Mouse (Mus musculus) layer of hippocampus, postnatal 25 days (tissue): ENCODE results near the gene Polr3e. TPM values are rescaled to one million over a fixed set of nuclear protein-coding genes. Genes with fewer than 3 reads are reported as not detected.

Experiments
- DNase-seq, 2 experiments: peaks; one replicate each; pipeline ENCODE4 v3.0.0; 2022; ENCODE audit warnings: mixed read lengths in 2 of 2, low spot score in 1 of 2; ENCODE audit errors: extremely low spot score in 1 of 2
- total RNA-seq, 2 experiments: library from RNA; stranded (reverse); gene quantifications; 2 replicates each; pipeline ENCODE4 v1.2.3; 2021

Gene Polr3e
- 10 to 100 TPM; 24.7 to 28.2 TPM for total RNA-seq

DNA sequence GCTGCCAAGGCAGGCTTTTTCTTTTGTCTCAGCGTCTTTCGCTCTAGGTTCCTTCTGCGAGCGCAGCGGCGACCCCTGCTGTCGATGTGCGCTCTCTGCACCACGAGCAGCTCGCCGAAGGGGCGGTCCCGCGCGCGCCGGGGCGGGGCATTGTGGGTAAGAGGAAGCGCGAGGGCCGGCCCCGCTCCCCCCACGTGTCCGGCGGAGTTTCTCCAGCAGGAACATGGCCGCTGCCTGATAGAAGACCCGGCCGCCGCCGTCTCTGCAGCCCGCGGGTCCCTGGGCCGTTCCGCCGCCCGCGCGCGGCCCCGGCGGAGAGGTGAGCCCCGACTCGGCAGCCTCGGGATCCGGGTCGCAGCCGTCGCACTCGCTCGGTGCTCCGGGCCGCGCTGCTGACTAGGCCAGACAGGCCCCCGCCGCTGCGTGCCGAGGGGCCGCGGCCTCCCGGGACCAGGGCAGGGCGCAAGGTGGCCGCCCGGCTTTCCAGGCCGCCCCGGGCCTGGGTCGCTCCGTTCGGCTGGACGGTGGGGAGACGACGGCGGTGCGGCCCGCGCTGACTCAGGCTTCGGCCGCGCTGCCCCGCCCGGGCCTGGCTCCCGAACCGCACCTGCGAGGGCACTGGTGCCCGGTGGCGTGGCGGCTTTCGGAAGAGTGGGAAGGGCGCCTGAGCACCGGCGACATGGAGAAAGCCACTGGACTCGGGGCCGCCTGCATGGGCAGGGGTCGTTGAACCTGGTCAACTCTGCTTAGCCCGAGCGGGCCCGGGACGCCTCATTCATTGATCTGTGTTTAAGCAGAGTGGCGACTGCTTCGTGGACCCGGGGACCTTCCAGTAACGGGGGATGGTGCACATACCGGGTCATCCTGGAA lies at the start of gene Polr3e:
Gene Polr3e (plus strand): TSS at position 153 of the 870 bp plus-strand sequence.
- peak; percentile 99 for DNase-seq

DNA sequence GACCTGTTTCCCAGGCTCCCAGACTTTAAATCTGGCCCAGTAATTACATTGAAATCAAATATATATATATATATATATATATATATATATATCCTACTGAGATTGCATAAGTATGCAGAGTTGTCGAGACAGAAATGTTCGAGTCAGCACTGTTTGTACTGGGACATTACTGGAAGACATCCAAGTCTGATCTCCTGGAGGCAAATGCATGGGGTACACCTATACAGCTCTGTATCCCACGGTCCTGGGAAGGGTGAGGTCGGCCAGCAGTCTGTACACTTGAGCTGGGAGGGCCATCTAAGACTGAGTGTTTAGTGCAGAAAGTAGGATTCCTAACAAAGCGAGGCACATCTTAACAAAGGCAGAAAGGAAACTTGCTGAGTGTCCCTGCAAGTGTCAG lies 47.7 kb upstream of the Polr3e start:
- DNase-seq, result no peak

DNA sequence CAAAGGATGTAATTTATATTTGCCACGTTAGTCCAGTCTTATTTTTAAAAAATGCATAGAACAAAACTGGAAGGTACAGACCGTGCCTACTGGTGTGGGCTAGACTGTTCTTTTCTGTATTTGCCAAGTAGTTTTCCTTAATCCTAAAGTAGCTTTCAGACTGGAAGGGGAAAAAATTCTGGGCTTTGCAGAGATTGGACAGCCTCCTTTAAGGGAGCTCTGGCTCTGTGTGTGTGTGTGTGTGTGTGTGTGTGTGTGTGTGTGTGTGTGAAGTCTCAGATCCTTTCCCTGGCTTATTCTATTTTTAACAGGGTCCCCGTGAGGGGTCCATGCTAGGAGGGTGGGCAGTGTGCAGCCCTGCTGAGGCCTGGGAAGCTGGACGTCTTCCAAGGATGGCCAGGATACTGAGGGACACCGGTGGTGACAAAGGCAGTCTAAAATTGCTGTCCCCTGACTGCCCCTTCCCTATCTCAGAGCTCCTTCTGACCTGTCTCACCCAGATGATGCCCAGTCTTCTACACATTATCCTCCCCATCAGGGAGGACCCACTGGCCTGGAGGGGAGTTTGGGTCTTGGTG lies 47.0 kb upstream of the Polr3e start:
- DNase-seq, result no peak

DNA sequence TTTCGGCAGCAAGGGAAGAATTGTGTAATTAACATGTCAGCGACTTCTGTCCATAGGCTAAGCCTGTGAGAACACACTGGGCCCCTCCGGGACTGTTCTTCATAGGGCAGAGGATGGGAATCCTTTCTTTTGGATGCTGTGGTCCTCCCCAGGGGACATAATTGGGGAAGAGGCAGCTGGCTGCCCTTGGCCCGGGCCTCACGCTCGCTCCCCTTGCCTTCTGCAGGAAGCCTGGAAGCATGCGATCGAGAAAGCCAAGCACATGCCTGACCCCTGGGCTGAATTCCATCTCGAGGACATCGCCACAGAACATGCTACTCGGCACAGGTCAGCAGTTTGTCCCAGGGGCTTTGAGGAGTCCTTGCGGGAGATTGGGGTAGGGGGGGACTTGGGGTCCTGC lies 44.5 kb upstream of the Polr3e start:
- no peak for DNase-seq

DNA sequence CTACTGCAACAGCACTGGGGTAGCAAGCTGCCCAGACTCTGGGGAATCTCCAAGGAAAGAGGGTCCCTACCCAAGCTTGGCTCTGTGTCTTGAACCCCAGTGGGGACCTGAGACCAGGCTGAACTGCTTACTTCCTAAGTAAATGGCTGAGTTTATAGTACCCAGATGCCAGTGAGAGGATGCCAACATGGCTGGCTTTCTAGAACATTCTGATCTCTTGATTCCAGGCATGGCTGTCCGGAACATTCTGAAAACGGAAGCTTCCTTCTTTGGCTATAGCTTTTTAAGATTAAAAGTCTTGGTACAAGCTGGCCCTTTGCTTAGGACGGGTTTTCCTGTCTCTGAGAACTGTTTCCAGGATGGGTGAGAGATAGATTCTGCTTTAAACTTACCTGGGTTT lies 43.5 kb upstream of the Polr3e start:
- no peak for DNase-seq

DNA sequence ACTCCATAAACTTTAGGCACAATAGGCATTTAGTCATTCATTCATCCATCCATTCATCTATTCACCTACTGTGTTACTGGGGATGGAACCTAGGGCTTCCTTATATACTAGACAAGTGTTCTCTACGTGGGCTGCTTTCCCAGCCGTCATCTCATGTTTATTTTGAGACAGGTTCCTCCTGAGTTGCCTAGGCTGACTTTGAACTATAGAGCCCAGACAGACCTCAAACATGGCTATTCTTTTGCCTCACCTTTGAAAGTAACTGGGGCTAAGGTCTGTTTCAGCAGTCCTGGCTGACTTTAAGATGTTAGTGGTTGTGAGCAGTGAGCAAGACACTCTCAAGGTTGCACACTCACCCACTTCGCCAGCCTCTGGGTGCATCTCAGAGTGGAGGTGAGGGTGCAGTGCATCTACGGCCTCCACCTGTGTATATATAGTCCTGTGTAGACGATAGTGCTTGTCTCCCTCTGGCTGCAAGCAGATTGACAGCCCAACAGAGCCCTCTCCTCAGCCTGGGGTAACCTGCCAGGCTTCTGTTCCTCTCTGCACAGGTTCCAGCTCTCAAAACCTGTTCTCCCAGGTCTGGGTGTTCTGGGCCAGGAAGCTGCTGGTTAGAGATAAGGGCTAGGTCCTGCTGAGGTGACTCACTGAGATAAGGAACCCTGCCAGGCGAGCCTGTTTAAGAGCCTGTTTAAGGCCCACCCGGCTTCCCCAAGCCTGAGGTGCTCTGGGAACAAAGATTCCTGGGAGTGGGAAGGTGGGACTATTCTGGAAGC lies 42.6 kb upstream of the Polr3e start:
- no peak for DNase-seq

DNA sequence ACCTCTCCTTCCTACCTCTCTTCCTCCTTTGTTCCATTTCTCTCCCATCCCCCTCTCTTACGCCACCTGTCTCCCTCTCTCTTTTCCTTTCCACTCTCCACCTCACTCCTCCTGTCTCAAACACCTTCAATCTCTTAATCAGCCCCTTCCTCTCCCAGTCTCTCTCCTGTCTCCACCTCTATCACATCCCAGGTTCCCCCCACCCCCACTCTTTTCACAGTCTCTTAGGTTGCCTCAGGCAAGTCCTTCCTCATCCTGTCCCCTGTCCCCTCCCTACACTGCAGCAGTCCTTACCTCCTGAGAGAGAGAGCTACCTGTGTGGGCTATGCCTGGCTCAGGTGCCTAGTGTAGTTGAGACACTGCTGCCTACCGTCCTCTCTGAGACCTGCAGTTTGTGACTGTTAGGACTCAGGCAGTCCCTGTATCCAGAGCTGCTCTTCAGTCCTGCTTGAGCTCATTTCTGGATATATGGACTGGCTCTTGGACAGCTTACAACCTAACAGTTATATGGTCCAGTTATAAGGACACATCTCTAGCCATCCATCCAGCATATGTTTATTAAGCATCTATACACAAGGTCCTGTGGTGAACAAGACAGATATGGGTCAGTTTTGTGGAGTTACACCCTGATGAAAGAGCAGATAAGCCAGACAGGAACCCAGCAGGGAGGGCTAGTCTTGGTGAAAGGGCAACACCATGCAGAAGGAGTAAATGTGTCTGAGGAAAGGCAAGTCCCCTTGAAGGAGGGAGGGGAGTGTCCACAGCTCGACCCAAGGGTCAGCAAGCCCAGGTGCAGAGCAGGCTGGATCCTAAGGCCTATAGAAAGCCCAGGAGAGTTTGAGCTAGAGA lies 41.8 kb upstream of the Polr3e start:
- no peak for DNase-seq

DNA sequence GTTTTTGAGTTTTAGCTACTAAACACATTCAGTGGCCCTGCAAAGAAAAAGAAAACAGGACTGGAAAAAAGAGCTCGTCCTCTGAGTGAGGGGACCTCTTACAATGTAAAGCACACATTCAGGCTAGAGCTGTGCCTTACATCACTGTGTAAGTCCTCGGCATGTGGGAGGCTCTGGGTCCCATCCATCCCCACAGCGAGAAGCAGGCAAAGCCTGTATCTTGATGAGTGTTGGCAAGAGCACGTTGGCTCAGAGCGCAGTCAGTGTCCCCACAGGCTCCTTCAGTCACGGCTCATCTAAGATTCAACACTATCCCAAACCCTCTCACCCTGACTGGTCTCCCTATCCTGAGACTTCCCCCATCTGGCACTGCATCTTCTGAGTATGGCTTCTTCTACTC lies 39.3 kb upstream of the Polr3e start:
- DNase-seq, result no peak

DNA sequence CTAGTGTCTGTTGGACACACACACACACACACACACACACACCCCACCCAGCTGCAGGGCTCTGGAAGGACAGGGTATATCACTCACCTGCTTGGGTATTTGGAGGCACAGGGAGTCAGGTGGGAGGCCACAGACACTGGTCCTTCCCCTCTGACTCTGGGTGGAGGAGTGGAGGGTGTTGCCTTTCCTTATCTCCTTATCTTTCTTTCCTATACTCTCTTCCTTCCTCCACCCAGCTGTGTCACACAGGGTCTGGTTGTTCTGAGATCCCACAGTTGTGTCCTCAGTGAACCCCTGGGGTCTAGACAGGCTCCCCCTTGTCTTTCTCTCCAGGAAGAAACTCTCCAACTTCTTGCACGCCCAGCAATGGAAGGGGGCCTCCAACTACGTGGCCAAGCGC lies 37.6 kb upstream of the Polr3e start:
- no peak for DNase-seq

DNA sequence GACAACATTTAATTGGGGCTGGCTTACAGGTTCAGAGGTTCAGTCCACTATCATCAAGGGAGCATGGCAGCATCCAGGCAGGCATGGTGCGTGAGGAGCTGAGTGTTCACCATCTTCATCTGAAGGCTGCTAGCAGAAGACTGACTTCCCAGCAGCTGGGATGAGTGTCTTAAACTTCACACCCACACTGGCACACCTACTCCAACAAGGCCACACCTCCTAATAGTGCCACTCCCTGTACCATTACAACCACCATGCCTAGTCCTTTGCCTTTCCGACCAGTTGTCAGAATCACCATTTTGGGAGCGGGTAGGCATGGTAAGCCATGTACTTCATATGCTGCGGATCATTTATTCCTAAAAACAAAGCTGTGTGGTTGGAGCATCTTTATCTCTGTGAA lies 36.8 kb upstream of the Polr3e start:
- no peak for DNase-seq

DNA sequence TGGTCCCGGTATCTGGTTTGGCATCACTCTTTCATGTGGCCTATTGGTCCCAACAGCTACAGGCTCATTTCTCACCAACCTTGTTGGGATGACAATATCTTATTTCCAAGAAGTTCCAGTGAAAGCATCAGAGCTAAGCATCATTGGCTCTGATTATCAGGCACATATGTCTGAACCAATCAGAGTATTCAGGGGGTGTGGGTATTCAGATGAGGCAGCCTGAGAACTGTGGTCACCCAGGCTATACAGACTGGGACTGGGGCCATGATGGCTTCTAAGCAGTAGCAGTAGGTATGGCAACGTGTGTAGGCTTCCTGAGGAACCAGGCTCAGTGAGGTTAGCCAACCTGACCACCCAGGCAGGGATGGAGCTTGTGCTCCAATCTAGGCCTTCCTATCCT lies 36.1 kb upstream of the Polr3e start:
- no peak for DNase-seq

DNA sequence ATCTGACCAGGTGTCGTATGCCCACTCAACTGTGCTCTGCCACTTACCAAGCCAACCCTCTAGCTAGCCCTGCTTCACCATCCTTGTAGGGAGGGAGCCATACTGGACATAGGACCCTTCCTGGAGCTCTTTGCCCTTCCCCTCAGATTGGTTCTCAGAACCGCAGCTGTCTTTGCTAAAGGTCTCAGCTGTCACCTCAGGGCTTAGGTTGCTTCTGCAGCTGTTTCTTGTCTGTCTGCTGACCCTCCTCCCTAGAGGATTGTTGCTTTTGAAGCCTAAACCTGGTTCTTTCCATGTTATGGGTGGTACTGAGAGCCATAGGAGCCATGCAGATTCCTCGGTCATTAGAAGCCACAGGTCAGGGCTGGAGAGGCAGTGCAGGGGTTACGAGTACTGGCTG lies 34.9 kb upstream of the Polr3e start:
- no peak for DNase-seq

DNA sequence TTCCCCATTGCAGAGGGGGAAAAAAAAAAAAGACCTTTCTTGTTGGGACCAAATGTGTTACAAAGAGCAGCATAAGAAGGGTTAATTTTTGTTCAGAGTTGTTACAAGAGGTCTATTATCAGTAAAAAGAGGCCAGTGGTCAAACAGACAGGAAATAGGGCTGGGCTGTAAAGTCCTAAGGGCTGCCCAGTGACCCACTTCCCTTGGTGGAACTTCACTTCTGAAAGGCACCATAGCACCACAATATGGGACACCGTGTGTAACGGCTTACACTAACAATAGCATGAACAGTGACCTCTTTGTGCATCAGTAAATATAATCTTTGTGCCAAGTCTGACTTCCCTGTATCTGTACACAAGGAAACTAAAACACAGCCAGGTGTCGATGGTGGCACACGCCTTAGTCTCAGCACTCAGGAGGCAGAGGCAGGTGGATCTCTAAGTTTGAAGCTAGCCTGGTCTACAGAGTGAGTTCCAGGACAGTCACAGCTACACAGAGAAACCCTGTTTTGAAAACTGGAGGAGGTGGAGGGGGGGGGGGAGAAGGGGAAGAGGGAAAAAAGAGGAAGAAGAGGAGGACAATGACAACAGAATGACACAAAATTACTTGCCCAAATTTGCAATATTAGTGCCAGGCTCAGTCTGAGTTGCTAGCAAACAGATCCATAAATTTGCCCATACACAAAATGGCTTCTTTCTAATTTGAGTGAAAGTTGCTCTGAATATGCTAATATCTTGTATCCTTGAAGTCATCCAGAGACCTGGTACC lies 33.8 kb upstream of the Polr3e start:
- DNase-seq, result no peak

DNA sequence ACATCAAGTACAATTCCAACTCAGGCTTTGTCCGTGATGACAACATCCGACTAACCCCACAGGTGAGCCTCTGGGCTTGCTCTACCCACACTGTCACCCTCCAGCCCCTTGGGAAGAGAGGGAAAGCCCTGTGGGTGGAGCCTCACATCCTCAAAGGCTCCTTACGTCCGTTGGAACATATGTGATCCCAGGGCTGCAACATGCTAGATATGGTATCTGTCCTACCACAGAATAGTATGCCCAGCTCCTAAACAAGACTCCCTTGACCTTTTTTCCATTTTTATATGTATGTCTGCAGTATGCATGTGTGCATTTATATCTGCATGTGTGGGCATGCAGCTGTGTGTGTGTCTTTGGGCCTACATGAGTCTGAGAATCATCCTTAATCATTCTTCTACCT lies 32.8 kb upstream of the Polr3e start:
- DNase-seq, result no peak

DNA sequence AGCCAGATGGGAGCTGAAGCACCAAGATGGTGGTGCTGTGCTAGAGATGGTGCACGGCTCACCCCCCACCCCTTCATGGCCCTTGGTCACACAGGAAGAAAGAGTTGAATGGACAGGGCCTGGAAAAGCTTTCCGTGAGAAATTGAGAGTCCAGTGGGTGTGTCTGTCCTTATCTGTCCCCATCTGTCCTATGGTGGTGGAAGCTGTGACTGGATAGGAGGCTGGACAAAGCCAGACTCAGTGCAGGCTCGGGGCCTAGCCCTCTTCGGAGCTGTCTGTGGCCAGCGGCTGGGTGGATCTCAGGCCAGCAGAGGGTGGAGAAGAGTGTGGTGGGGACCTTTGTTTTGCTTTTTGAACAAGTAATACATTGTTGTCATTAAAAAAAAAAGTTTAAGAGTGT lies 24.4 kb upstream of the Polr3e start:
- no peak for DNase-seq

DNA sequence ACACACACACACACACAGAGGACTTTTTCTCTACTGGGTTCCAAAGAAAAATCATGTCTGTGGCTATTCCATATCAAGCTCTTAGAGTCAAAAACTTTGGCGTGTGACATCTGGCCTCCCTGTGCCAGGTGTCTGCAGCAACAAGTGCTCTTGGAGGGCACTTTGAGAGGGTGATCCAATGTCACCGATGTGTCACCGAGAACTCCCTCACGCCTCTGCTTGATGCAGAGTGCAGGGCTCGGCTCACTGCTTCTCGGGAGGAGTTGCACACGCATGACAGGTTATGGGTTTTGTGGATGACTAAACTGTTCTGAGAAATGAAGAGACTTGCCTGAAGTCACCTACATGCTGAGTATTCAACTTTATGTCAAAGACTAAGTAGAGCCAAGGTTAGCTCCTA lies 20.5 kb upstream of the Polr3e start:
- no peak for DNase-seq

DNA sequence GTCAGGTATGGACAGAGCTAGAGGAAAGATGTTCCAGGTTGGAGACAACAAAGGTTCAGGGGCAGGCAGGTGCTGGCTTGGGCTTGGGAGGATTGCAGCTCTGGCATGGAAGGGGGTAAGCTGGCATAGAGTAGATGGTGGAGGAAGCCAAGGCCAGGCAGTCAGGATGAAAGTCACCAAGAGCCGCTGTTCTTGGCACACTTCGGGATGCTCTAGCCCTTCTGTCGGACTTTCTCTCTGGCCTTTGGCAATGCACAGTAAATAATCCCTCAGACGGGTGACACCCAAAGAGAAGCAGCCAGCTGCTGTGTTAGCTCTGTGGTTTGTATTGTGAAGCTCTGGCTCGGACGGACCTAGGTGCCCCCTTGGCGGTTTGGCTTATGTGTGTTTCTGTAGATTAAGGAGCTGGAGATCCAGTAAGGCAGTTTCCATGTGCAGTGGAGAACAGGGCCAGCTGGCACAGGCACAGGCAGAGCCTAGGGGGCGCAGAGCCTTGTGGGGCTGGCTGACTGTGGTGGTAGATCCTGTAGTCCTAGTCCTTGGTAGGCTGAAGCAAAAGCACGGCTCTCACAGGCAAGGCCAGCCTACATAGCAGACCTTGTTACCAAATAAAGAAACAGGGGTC lies 19.7 kb upstream of the Polr3e start:
- no peak for DNase-seq

DNA sequence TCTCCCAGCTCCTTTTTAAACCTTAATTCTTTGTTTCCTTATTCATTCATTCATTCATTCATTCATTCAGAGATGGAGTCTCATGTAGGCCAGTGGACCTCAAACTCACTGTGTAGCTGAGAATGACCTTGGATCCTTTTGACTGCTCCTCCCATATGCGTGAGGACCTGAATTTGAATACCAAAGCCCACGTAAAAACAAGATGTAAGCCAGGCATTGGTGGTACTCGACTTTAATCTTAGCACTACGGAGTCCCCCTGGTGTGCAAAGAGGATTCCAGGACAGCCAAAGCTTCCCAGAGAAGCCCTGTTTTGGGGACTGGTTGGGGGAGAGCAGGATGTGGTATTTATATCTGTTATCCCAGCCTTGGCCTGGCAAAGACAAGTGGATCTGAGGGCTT lies 17.4 kb upstream of the Polr3e start:
- DNase-seq, result no peak

DNA sequence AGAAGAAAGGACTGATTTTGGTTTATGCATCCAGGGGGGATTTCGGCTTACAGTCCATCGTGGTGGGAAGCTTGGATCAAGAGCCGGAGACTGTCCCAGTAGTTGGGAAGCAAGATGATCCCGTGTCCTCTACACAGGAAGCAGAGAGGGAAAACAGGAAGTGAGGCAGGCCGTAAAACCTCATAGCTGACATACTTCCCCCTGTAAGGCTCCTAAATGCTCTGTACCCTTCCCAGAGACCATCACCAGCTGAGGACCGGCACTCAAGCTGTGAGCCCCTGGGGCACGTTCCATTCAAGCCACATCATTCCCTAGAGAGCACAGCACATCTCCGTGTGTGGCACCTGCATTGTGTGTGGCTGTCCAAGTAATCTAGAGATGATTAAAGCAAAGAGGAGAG lies 15.8 kb upstream of the Polr3e start:
- no peak for DNase-seq
